ENCODE assay signal across 7 mouse cellular contexts in genomic region chr6:135197446-135197845, GRCm38 (mm10). TPM values are rescaled to one million over a fixed set of nuclear protein-coding genes. Genes with fewer than 3 reads are reported as not detected.
DNase-seq lines count a peak whose midpoint lies in the region; ATAC-seq lines count a peak whose summit lies in the region.

No protein-coding gene starts in this region.

- peak overlapping the region; percentile 78; the same call in 1 of the 2 replicates for H3K9ac ChIP-seq in limb, embryonic 12.5 days (replicated peaks)
- H3K9ac ChIP-seq in stomach, embryonic 15.5 days = peak overlapping the region; percentile 60; the same call in 1 of the 2 replicates

- peak overlapping the region; percentile 98 for H3K4me3 ChIP-seq in megakaryocyte, embryonic 14.5 days (replicated peaks)
- H3K4me3 ChIP-seq in limb, embryonic 12.5 days (replicated peaks) = peak overlapping the region; percentile 86
- peak overlapping the region; percentile 88 for H3K4me3 ChIP-seq in stomach, embryonic 15.5 days (replicated peaks)

- H3K36me3 ChIP-seq in megakaryocyte, embryonic 14.5 days (replicated peaks; ENCODE audit: low read length) = peaks cover 6% of the 10 kb centered on the region
- H3K36me3 ChIP-seq in limb, embryonic 12.5 days = no peaks in the 10 kb centered on the region
- no peaks in the 10 kb centered on the region for H3K36me3 ChIP-seq in stomach, embryonic 15.5 days

- no peak for ATAC-seq in megakaryocyte, adult 5-6 weeks (ENCODE audit: poor library complexity, severe bottlenecking)
- peak; percentile 2; the same call in 1 of the 2 replicates for ATAC-seq in erythroblast, adult 5-6 weeks (replicated peaks; ENCODE audit: low FRiP score, poor library complexity, severe bottlenecking)
- ATAC-seq in limb, embryonic 12.5 days (ENCODE audit: insufficient number of reproducible peaks, insufficient read depth, low FRiP score, low TSS enrichment, low read depth) = no peak
- no peak for ATAC-seq in stomach, embryonic 15.5 days (ENCODE audit: insufficient read depth, low FRiP score, low read depth)

- WGBS in limb, embryonic 12.5 days = 26% methylated on average over 7 of the region's 7 CpGs
- WGBS in stomach, embryonic 15.5 days = 18% methylated on average over 7 of the region's 7 CpGs

- H3K9me3 ChIP-seq in megakaryocyte, embryonic 14.5 days = no peaks in the 10 kb centered on the region
- H3K9me3 ChIP-seq in limb, embryonic 12.5 days = no peaks in the 10 kb centered on the region
- no peaks in the 10 kb centered on the region for H3K9me3 ChIP-seq in stomach, embryonic 15.5 days

- H3K4me2 ChIP-seq in limb, embryonic 12.5 days = peak overlapping the region; percentile 86
- H3K4me2 ChIP-seq in stomach, embryonic 15.5 days = peak overlapping the region; percentile 83

- H3K27me3 ChIP-seq in megakaryocyte, embryonic 14.5 days (replicated peaks) = no peaks in the 10 kb centered on the region
- H3K27me3 ChIP-seq in limb, embryonic 12.5 days = no peaks in the 10 kb centered on the region
- no peaks in the 10 kb centered on the region for H3K27me3 ChIP-seq in stomach, embryonic 15.5 days (replicated peaks)

- H3K27ac ChIP-seq in limb, embryonic 12.5 days = no peak overlapping the region
- H3K27ac ChIP-seq in stomach, embryonic 15.5 days = peak overlapping the region; percentile 83

- no peak for DNase-seq in layer of hippocampus, postnatal 36 days
- DNase-seq in layer of hippocampus, adult 9-11 months = no peak

- peaks cover 41% of the 10 kb centered on the region for H3K4me1 ChIP-seq in megakaryocyte, embryonic 14.5 days
- H3K4me1 ChIP-seq in limb, embryonic 12.5 days (replicated peaks) = peaks cover 11% of the 10 kb centered on the region
- peaks cover 10% of the 10 kb centered on the region; the same call in 1 of the 2 replicates for H3K4me1 ChIP-seq in stomach, embryonic 15.5 days

RNA-seq across cellular contexts. Expression of gene Fam234b, which starts 0.3 kb away (rescaled TPM):
- 1.1 and 2.3 TPM in 2 replicates for polyA plus RNA-seq in megakaryocyte, embryonic 14.5 days (2012; ENCODE audit: insufficient read depth, low replicate concordance)
- 2.1 and 3.0 TPM in 2 replicates for total RNA-seq in megakaryocyte, adult 5-6 weeks (2015)
- 2.8 and 4.9 TPM in 2 replicates for total RNA-seq in megakaryocyte, adult 5-6 weeks (2017)
- 96.6 and 108 TPM in 2 replicates for total RNA-seq in erythroblast, adult 5-6 weeks (2015; ENCODE audit: low replicate concordance)
- 155 and 168 TPM in 2 replicates for total RNA-seq in erythroblast, adult 5-6 weeks (2017; ENCODE audit: low replicate concordance)
- polyA plus RNA-seq in limb, embryonic 12.5 days (2016; fragmentation: Nextera tagmentation; extraction: Ambion mirVana) = 26.9 and 27.6 TPM in 2 replicates
- 29.7 and 34.3 TPM in 2 replicates for polyA plus RNA-seq in stomach, embryonic 15.5 days (2015; fragmentation: Nextera tagmentation; extraction: Ambion mirVana)
- 100 to 1,000 TPM; 157 to 166 TPM for total RNA-seq in layer of hippocampus, postnatal 36 days (2021)

RNA-seq across cellular contexts. Expression of gene Hebp1, which starts 0.4 kb away (rescaled TPM):
- 3.9 TPM in 1 of 2 replicates, not detected in the other for polyA plus RNA-seq in megakaryocyte, embryonic 14.5 days (2012; ENCODE audit: insufficient read depth, low replicate concordance)
- total RNA-seq in megakaryocyte, adult 5-6 weeks (2015) = 2.5 and 8.5 TPM in 2 replicates
- 10.8 and 15.8 TPM in 2 replicates for total RNA-seq in megakaryocyte, adult 5-6 weeks (2017)
- 72.1 and 87.8 TPM in 2 replicates for total RNA-seq in erythroblast, adult 5-6 weeks (2015; ENCODE audit: low replicate concordance)
- 143 and 274 TPM in 2 replicates for total RNA-seq in erythroblast, adult 5-6 weeks (2017; ENCODE audit: low replicate concordance)
- 5.1 and 8.4 TPM in 2 replicates for polyA plus RNA-seq in limb, embryonic 12.5 days (2016; fragmentation: Nextera tagmentation; extraction: Ambion mirVana)
- polyA plus RNA-seq in stomach, embryonic 15.5 days (2015; fragmentation: Nextera tagmentation; extraction: Ambion mirVana) = 27.6 and 32.2 TPM in 2 replicates
- total RNA-seq in layer of hippocampus, postnatal 36 days (2021) = 10 to 100 TPM; 74.3 to 79.5 TPM

RNA-seq across cellular contexts. Expression of gene Gsg1, which starts 56.7 kb away (rescaled TPM):
- polyA plus RNA-seq in megakaryocyte, embryonic 14.5 days (2012; ENCODE audit: insufficient read depth, low replicate concordance) = not detected in 2 replicates
- not detected in 2 replicates for total RNA-seq in megakaryocyte, adult 5-6 weeks (2015)
- 0.44 TPM in 1 of 2 replicates, not detected in the other for total RNA-seq in megakaryocyte, adult 5-6 weeks (2017)
- not detected in 2 replicates for total RNA-seq in erythroblast, adult 5-6 weeks (2015; ENCODE audit: low replicate concordance)
- not detected in 2 replicates for total RNA-seq in erythroblast, adult 5-6 weeks (2017; ENCODE audit: low replicate concordance)
- polyA plus RNA-seq in limb, embryonic 12.5 days (2016; fragmentation: Nextera tagmentation; extraction: Ambion mirVana) = 0.74 and 0.78 TPM in 2 replicates
- polyA plus RNA-seq in stomach, embryonic 15.5 days (2015; fragmentation: Nextera tagmentation; extraction: Ambion mirVana) = 0.17 and 0.72 TPM in 2 replicates
- total RNA-seq in layer of hippocampus, postnatal 36 days (2021) = under 1 TPM in 1 of 2 experiments, not detected in 1; 0.42 TPM

Comparison
In these comparisons a context has a peak if more than half of its experiments do, and no peak if none do; other contexts are left out.
1. RNA of gene Fam234b, which starts 0.3 kb away (total RNA-seq): 96.6 to 168 TPM in erythroblast, adult 5-6 weeks and 157 to 166 TPM in layer of hippocampus, postnatal 36 days; 2.1 to 4.9 TPM in megakaryocyte, adult 5-6 weeks; every median in the first group is over 10 times any median in the second.
2. RNA of gene Hebp1, which starts 0.4 kb away (total RNA-seq): 72.1 to 274 TPM in erythroblast, adult 5-6 weeks and 74.3 to 79.5 TPM in layer of hippocampus, postnatal 36 days; 2.5 to 15.8 TPM in megakaryocyte, adult 5-6 weeks; every median in the first group is over 4 times any median in the second.
3. Peak in every context shown above with its lines, with median percentiles within 50 percentile points of each other: H3K4me3 ChIP-seq.